Mouse (Mus musculus) neural tube, embryonic 11.5 days (tissue): ENCODE measurements around the gene Gm20388. TPM values are rescaled to one million over a fixed set of nuclear protein-coding genes. Genes with fewer than 3 reads are reported as not detected.

Source experiments
- ATAC-seq: fragments of 200-750 bp; cut with Nextera tagmentation; 2 replicates; pipeline ENCODE4 v1.8.0; 2017; ENCODE audit warnings: moderate number of reproducible peaks, mild to moderate bottlenecking, moderate TSS enrichment, moderate library complexity; ENCODE audit not compliant: insufficient read depth, low FRiP score, low TSS enrichment
- DNase-seq: peaks from one replicate; pipeline ENCODE4 v3.0.0-alpha.2; 2015; ENCODE audit warnings: low spot score
- H3K27ac ChIP-seq: fragments of 300-500 bp; sonication (generic); 2 replicates; pipeline ENCODE4 v1.5.1; 2014; ENCODE audit warnings: low read depth, mild to moderate bottlenecking, low read length
- H3K27me3 ChIP-seq: fragments of 300-500 bp; sonication (generic); 2 replicates; pipeline ENCODE4 v1.6.1; 2014; ENCODE audit warnings: mild to moderate bottlenecking, low read length, mixed read lengths; ENCODE audit not compliant: control insufficient read depth, insufficient read depth
- H3K36me3 ChIP-seq: fragments of 300-500 bp; sonication (generic); 2 replicates; pipeline ENCODE4 v1.6.1; 2014; ENCODE audit warnings: mild to moderate bottlenecking, low read length, moderate library complexity, mixed read lengths; ENCODE audit not compliant: control insufficient read depth, insufficient read depth
- H3K4me1 ChIP-seq: fragments of 300-500 bp; sonication (generic); 2 replicates; pipeline ENCODE4 v1.6.1; 2014; ENCODE audit warnings: low read length, mixed read lengths; ENCODE audit not compliant: control insufficient read depth, insufficient read depth
- H3K4me2 ChIP-seq: fragments of 300-500 bp; sonication (generic); 2 replicates; pipeline ENCODE4 v1.6.1; 2014; ENCODE audit warnings: low read depth, mild to moderate bottlenecking, moderate library complexity
- H3K4me3 ChIP-seq: fragments of 300-500 bp; sonication (generic); 2 replicates; pipeline ENCODE4 v1.5.1; 2014; ENCODE audit warnings: low read depth, low read length
- H3K9ac ChIP-seq: fragments of 300-500 bp; sonication (generic); 2 replicates; pipeline ENCODE4 v1.6.1; 2014; ENCODE audit warnings: mild to moderate bottlenecking, low read length
- H3K9me3 ChIP-seq: fragments of 300-500 bp; sonication (generic); 2 replicates; pipeline ENCODE4 v1.6.1; 2016; ENCODE audit warnings: low read length; ENCODE audit not compliant: control insufficient read depth
- WGBS: fragments of 180-500 bp; shearing (Covaris S2); extraction: QIAGEN DNeasy Blood & Tissue Kit; methylation state at CpG from one replicate; pipeline ENCODE4 v1.1.7; 2014; 5-methylcytosine and 5-hydroxymethylcytosine counted together
- polyA plus RNA-seq: library from polyadenylated mRNA; unstranded; fragments of >200 nt; fragmentation: Nextera tagmentation; extraction: Ambion mirVana; gene quantifications from 2 replicates; pipeline ENCODE4 v1.2.1, GENCODE M21; 2014

Gene Gm20388
- polyA plus RNA-seq, 1 experiment from 2014 or later: not detected

DNA sequence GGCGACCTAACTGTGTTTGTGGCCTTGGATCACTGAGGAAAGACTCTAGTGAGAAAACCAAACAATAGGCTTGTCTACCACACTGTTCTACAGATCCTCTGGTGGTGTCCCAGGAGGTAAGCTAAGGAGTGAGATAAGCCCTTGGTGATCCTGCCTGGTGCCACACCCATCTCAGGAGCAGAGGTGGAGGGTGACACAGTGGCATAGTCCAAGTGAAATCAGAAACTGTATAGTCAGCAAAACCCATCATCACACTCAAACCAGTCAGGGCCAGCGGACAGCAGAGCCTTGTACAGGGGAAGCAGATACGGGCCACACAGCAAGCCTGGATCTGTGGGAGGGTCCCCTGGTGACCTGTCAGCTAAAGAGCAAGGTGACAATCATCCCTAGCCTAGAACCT lies 1454.5 kb downstream of the Gm20388 start:
- Histone ChIP-seq H3K4me2 (no peak overlapping the region), H3K4me1 (peaks cover 11% of the 10 kb centered on the region)

GRCm38 (mm10) chr8:121366655-121367054 lies 1456.0 kb downstream of the Gm20388 start:
- no peak for DNase-seq

More for the DNA sequence above, 1454.5 kb downstream of the Gm20388 start:
- no peak for ATAC-seq
- WGBS: 78% methylated on average over 3 of the region's 3 CpGs
- Histone ChIP-seq H3K9ac (no peak overlapping the region), H3K4me3 (no peak overlapping the region), H3K27me3 (no peaks in the 10 kb centered on the region), H3K9me3 (no peaks in the 10 kb centered on the region), H3K36me3 (no peaks in the 10 kb centered on the region), H3K27ac (no peak overlapping the region)
- DNase-seq: no peak

DNA sequence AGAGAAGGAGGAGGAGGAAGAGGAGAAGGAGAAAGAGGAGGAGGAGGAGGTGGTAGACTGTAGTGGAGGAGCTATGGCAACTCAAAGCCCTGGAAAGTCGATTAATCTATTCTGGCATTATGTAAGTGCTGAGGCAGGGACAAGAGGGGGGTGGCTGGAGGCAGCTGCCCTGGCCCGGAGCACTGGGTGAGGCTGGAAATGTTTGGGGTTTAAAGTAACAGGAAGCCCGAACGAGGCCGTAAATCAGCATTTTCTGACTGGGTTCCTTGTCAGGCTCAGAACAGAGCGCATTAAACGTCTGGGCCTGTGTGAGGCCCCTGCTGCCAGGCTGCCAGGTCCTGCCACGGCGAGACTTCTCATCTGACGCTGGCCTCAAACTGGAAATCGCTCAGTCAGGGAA lies 1458.2 kb downstream of the Gm20388 start:
- H3K4me2 ChIP-seq: no peak overlapping the region
- H3K9ac ChIP-seq: no peak overlapping the region
- no peak overlapping the region; the same call in 1 of the 2 replicates for H3K27ac ChIP-seq
- H3K4me3 ChIP-seq: no peak overlapping the region
- 32% methylated on average over 11 of the region's 11 CpGs for WGBS
- no peak for ATAC-seq
- no peaks in the 10 kb centered on the region for H3K9me3 ChIP-seq
- H3K36me3 ChIP-seq: no peaks in the 10 kb centered on the region
- DNase-seq: no peak
- peaks cover 9% of the 10 kb centered on the region; the same call in 1 of the 2 replicates for H3K4me1 ChIP-seq
- no peaks in the 10 kb centered on the region for H3K27me3 ChIP-seq

More at GRCm38 (mm10) chr8:121366655-121367054, 1456.0 kb downstream of the Gm20388 start:
- Histone ChIP-seq H3K27me3 (no peaks in the 10 kb centered on the region), H3K9ac (no peak overlapping the region), H3K27ac (no peak overlapping the region), H3K4me3 (no peak overlapping the region), H3K36me3 (no peaks in the 10 kb centered on the region), H3K9me3 (no peaks in the 10 kb centered on the region), H3K4me1 (peaks cover 9% of the 10 kb centered on the region; the same call in 1 of the 2 replicates), H3K4me2 (no peak overlapping the region)
- WGBS: 92% methylated on average over 12 of the region's 12 CpGs
- no peak for ATAC-seq

GRCm38 (mm10) chr8:121369378-121369777 lies 1458.7 kb downstream of the Gm20388 start:
- H3K9me3 ChIP-seq: no peaks in the 10 kb centered on the region
- no peak overlapping the region for H3K9ac ChIP-seq
- no peaks in the 10 kb centered on the region for H3K36me3 ChIP-seq
- ATAC-seq: no peak
- H3K27ac ChIP-seq: no peak overlapping the region; the same call in 1 of the 2 replicates
- H3K4me3 ChIP-seq: no peak overlapping the region
- no peak overlapping the region for H3K4me2 ChIP-seq
- no peaks in the 10 kb centered on the region for H3K27me3 ChIP-seq
- H3K4me1 ChIP-seq: peaks cover 10% of the 10 kb centered on the region
- DNase-seq: no peak
- WGBS: 76% methylated on average over 11 of the region's 11 CpGs

DNA sequence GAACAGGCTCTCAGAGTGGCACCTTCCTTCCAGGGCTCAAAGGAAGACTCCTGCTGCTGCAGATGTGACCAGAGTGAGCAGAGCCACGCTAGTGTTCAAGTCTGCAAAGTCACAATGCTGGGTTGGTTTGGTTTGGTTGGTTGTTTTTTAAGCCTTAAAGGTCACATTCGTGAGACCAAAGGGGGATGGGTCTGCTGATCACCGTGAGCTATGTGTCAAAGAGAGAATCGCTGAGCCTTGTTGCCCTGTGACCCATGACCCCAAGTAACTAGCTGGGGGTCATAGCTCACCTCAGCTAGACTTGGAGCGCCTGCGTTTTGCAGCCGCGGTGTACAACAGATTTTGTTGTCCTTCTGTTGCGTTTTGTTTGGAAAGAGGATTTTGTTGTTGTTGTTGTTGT lies 1460.6 kb downstream of the Gm20388 start:
- DNase-seq (no peak), ATAC-seq (no peak)
- H3K27me3 ChIP-seq: no peaks in the 10 kb centered on the region
- no peak overlapping the region for H3K9ac ChIP-seq
- no peaks in the 10 kb centered on the region for H3K36me3 ChIP-seq
- H3K4me3 ChIP-seq: no peak overlapping the region
- no peak overlapping the region for H3K27ac ChIP-seq
- H3K9me3 ChIP-seq: no peaks in the 10 kb centered on the region
- WGBS: 58% methylated on average over 9 of the region's 9 CpGs
- H3K4me1 ChIP-seq: peaks cover 18% of the 10 kb centered on the region
- no peak overlapping the region for H3K4me2 ChIP-seq

- no peak overlapping the region for H3K27ac ChIP-seq
- no peaks in the 10 kb centered on the region for H3K27me3 ChIP-seq
- DNase-seq: no peak
- peaks cover 24% of the 10 kb centered on the region for H3K4me1 ChIP-seq
- 85% methylated on average over 25 of the region's 25 CpGs for WGBS
- H3K9me3 ChIP-seq: no peaks in the 10 kb centered on the region
- H3K9ac ChIP-seq: no peak overlapping the region
- H3K4me2 ChIP-seq: no peak overlapping the region
- no peak for ATAC-seq
- no peak overlapping the region for H3K4me3 ChIP-seq
- no peaks in the 10 kb centered on the region for H3K36me3 ChIP-seq
Measured at GRCm38 (mm10) chr8:121371911-121372638, 1461.4 kb downstream of the Gm20388 start.

GRCm38 (mm10) chr8:121372639-121372986 lies 1462.0 kb downstream of the Gm20388 start:
- Histone ChIP-seq H3K4me1 (peaks cover 28% of the 10 kb centered on the region), H3K27me3 (no peaks in the 10 kb centered on the region), H3K9ac (no peak overlapping the region), H3K36me3 (no peaks in the 10 kb centered on the region), H3K4me3 (no peak overlapping the region), H3K27ac (no peak overlapping the region), H3K4me2 (no peak overlapping the region), H3K9me3 (no peaks in the 10 kb centered on the region)
- 90% methylated on average over 10 of the region's 10 CpGs for WGBS
- no peak for DNase-seq
- ATAC-seq: no peak

DNA sequence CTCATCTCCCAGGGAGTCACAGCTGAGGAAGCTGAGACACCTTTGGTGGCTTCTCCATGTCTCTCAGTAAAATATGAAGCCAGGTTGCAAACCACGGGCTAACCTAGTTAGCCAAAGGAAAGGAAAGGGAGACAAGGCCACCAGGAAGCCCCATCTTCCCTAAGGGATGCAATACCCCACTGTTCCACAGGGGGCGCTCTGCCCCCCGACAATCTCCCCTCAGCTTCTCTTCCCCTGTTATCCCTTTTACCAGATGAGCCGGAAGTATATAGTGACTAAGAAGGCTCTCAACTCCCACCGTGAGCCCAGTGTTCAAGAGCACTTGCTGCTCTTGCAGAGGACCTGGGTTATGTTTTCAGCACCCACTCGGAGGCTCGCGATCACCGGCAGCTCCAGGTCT lies 1463.6 kb downstream of the Gm20388 start:
- no peaks in the 10 kb centered on the region for H3K36me3 ChIP-seq
- ATAC-seq (no peak), DNase-seq (no peak)
- no peak overlapping the region for H3K4me2 ChIP-seq
- no peak overlapping the region for H3K9ac ChIP-seq
- no peaks in the 10 kb centered on the region for H3K27me3 ChIP-seq
- 27% methylated on average over 9 of the region's 9 CpGs for WGBS
- H3K4me1 ChIP-seq: peaks cover 22% of the 10 kb centered on the region
- H3K4me3 ChIP-seq: no peak overlapping the region
- no peak overlapping the region for H3K27ac ChIP-seq
- no peaks in the 10 kb centered on the region for H3K9me3 ChIP-seq

DNA sequence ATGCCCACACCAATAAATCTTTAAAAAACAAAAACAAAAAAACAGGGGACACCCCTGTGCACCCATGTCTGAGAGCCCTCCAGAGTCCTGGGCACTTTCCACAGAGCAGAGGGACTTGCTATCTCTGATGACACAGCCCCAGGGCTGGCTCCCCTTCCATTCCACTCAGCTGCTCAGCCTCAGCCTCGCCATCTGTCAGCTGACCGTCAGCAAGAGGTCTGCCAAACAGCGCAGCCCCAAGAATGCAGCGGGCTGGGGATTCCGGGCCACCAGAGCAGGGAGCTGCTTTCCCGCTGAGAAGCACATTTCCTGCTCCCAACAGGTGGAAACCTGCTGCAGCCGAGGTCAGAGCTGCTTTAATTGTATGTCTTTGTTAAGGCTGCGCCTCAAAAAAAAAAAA lies 1464.1 kb downstream of the Gm20388 start:
- Histone ChIP-seq H3K4me2 (0 out of 2 replicates have a peak overlapping the region, but pooled peaks have one; percentile 12), H3K27me3 (no peaks in the 10 kb centered on the region), H3K9ac (no peak overlapping the region), H3K4me3 (no peak overlapping the region), H3K4me1 (peaks cover 22% of the 10 kb centered on the region), H3K36me3 (no peaks in the 10 kb centered on the region), H3K27ac (no peak overlapping the region), H3K9me3 (no peaks in the 10 kb centered on the region)
- WGBS: 2% methylated on average over 8 of the region's 8 CpGs
- no peak for ATAC-seq
- peak; percentile 50 for DNase-seq
